Mouse (Mus musculus): Measurements from ENCODE around the gene Armc10. TPM values are rescaled to one million over a fixed set of nuclear protein-coding genes. Genes with fewer than 3 reads are reported as not detected.

Armc10 gene
- polyA plus RNA-seq, 1 experiment from 2014 or later = 66.8 TPM

DNA sequence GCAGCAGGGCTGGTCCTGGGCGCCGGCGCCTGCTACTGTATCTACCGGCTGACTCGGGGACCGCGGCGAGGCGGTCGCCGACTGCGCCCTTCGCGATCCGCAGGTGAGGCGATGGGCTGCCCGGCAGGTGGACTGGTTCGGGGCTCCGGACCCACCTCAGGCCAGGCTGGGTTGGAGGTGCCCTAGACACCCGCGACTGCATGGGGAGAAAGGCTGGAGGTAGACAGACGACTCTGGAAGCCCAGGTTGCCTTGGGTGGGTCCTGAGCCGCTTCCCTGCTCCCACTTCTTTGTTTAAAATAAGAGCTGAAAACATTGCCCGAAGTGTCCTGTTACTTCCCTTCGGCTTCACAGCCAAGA, 499 bp downstream of the Armc10 start:
- peaks cover 8% of the 10 kb centered on the region; the same call in 1 of the 2 replicates for H3K27me3 ChIP-seq (ENCODE audit: insufficient read depth, poor library complexity, severe bottlenecking)
- peak overlapping the region; percentile 90 for H3K4me3 ChIP-seq
- 0% methylated on average over 25 of the region's 25 CpGs for WGBS
- peaks cover 34% of the 10 kb centered on the region for H3K36me3 ChIP-seq
- H3K9me3 ChIP-seq = no peaks in the 10 kb centered on the region
- no peak for DNase-seq (ENCODE audit: low spot score)
- H3K27ac ChIP-seq = peak overlapping the region; percentile 94
- peaks cover 19% of the 10 kb centered on the region for H3K4me1 ChIP-seq (replicated peaks)

- Histone ChIP-seq H3K9me3 (no peaks in the 10 kb centered on the region), H3K4me1 (replicated peaks) (peaks cover 12% of the 10 kb centered on the region), H3K27ac (no peak overlapping the region), H3K4me3 (no peak overlapping the region), H3K27me3 (ENCODE audit: insufficient read depth, poor library complexity, severe bottlenecking) (no peaks in the 10 kb centered on the region), H3K36me3 (peaks cover 74% of the 10 kb centered on the region)
- WGBS = 82% methylated on average over 2 of the region's 2 CpGs
- DNase-seq (ENCODE audit: low spot score) = no peak
Measured at GRCm38 (mm10) chr5:21650736-21651135, 5.1 kb downstream of the Armc10 start.

- H3K4me3 ChIP-seq = no peak overlapping the region
- H3K27ac ChIP-seq = no peak overlapping the region
- no peaks in the 10 kb centered on the region for H3K27me3 ChIP-seq (ENCODE audit: insufficient read depth, poor library complexity, severe bottlenecking)
- WGBS = 90% methylated on average over 7 of the region's 7 CpGs
- no peaks in the 10 kb centered on the region for H3K9me3 ChIP-seq
- peaks cover 82% of the 10 kb centered on the region for H3K36me3 ChIP-seq
- no peak for DNase-seq (ENCODE audit: low spot score)
- H3K4me1 ChIP-seq (replicated peaks) = peaks cover 5% of the 10 kb centered on the region
Measured at GRCm38 (mm10) chr5:21651885-21652612, 6.4 kb downstream of the Armc10 start.

GRCm38 (mm10) chr5:21656912-21657311, 11.3 kb downstream of the Armc10 start:
- Histone ChIP-seq H3K27me3 (ENCODE audit: insufficient read depth, poor library complexity, severe bottlenecking) (no peaks in the 10 kb centered on the region), H3K9me3 (no peaks in the 10 kb centered on the region), H3K27ac (no peak overlapping the region), H3K4me1 (replicated peaks) (peaks cover 4% of the 10 kb centered on the region; the same call in 1 of the 2 replicates), H3K36me3 (peaks cover 84% of the 10 kb centered on the region), H3K4me3 (no peak overlapping the region)
- 96% methylated on average over 9 of the region's 9 CpGs for WGBS
- no peak for DNase-seq (ENCODE audit: low spot score)

- DNase-seq (ENCODE audit: low spot score) = no peak
- Histone ChIP-seq H3K9me3 (no peaks in the 10 kb centered on the region), H3K27me3 (ENCODE audit: insufficient read depth, poor library complexity, severe bottlenecking) (no peaks in the 10 kb centered on the region), H3K4me3 (no peak overlapping the region), H3K27ac (no peak overlapping the region), H3K4me1 (replicated peaks) (peaks cover 4% of the 10 kb centered on the region; the same call in 1 of the 2 replicates), H3K36me3 (peaks cover 84% of the 10 kb centered on the region)
- 92% methylated on average over 6 of the region's 6 CpGs for WGBS
Measured at GRCm38 (mm10) chr5:21658038-21658437, 12.4 kb downstream of the Armc10 start.

DNA sequence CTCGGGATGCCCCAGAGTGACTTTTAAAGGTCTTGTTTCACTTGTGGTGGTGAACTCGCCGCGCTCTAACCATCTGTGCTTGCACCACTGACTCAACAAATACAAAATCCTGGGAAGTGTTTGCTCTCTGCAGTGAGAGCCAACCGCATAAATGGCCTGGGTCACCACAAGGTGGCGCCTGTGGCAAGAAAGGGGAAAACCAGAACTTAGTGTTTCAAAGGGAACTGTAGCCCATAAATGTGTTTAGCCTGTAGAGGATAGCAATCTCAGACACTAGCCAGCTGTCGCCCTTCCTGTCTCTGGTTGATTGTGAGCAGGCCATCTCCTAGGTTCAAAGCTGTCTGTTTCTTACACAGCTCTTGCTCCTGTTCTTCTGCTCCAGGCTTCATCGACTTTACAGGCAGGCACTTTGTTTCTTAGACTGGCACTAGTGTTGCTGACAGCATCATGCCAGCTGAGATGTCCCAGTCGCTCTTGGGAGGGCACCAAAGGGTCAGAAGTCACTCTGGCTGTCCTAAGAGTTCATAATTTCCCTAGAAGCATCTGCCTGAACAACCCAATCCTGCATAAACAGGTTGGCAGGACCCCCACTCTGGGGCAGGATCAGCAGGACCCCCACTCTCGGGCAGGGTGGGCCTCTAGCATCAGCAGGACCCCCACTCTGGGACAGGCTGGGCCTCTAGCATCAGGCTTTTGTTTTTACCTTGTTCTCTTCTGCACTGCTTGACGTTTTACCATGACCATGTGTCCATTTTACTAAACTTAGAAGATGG, 13.2 kb downstream of the Armc10 start:
- 60% methylated on average over 11 of the region's 11 CpGs for WGBS
- no peaks in the 10 kb centered on the region for H3K27me3 ChIP-seq (ENCODE audit: insufficient read depth, poor library complexity, severe bottlenecking)
- H3K4me3 ChIP-seq = no peak overlapping the region
- H3K9me3 ChIP-seq = no peaks in the 10 kb centered on the region
- peak; percentile 71 for DNase-seq (ENCODE audit: low spot score)
- H3K27ac ChIP-seq = peak overlapping the region; percentile 37; the same call in 1 of the 2 replicates
- peaks cover 4% of the 10 kb centered on the region; the same call in 1 of the 2 replicates for H3K4me1 ChIP-seq (replicated peaks)
- H3K36me3 ChIP-seq = peaks cover 84% of the 10 kb centered on the region

DNA sequence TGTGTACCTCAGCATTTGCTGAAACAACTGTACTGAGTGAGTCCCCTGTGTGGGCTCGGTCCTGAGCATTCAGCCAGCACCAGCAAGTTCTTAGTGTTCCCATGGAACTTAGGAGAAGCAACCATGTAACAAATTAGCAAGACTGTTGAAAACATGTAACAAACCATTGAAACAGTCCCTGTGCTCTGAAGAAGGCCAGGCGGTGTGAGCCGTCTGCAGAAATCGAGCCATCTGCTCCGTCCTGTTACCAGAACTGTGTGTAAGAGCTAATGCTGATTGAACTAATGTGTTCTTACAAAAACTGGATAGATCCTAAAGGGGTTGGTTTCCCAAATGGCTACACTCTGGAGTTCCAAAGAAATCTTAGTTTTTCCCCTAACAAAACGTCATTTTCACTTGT, 15.2 kb downstream of the Armc10 start:
- Histone ChIP-seq H3K9me3 (no peaks in the 10 kb centered on the region), H3K36me3 (peaks cover 86% of the 10 kb centered on the region), H3K4me1 (replicated peaks) (peaks cover 4% of the 10 kb centered on the region; the same call in 1 of the 2 replicates), H3K27me3 (ENCODE audit: insufficient read depth, poor library complexity, severe bottlenecking) (no peaks in the 10 kb centered on the region), H3K4me3 (no peak overlapping the region), H3K27ac (no peak overlapping the region)
- DNase-seq (ENCODE audit: low spot score) = no peak
- 89% methylated on average over 6 of the region's 6 CpGs for WGBS

- 96% methylated on average over 11 of the region's 11 CpGs for WGBS
- Histone ChIP-seq H3K9me3 (no peaks in the 10 kb centered on the region), H3K36me3 (peaks cover 68% of the 10 kb centered on the region), H3K27ac (no peak overlapping the region), H3K27me3 (ENCODE audit: insufficient read depth, poor library complexity, severe bottlenecking) (no peaks in the 10 kb centered on the region), H3K4me3 (no peak overlapping the region), H3K4me1 (replicated peaks) (peaks cover 8% of the 10 kb centered on the region; the same call in 1 of the 2 replicates)
- no peak for DNase-seq (ENCODE audit: low spot score)
Measured at GRCm38 (mm10) chr5:21663081-21663480, 17.5 kb downstream of the Armc10 start.

DNA sequence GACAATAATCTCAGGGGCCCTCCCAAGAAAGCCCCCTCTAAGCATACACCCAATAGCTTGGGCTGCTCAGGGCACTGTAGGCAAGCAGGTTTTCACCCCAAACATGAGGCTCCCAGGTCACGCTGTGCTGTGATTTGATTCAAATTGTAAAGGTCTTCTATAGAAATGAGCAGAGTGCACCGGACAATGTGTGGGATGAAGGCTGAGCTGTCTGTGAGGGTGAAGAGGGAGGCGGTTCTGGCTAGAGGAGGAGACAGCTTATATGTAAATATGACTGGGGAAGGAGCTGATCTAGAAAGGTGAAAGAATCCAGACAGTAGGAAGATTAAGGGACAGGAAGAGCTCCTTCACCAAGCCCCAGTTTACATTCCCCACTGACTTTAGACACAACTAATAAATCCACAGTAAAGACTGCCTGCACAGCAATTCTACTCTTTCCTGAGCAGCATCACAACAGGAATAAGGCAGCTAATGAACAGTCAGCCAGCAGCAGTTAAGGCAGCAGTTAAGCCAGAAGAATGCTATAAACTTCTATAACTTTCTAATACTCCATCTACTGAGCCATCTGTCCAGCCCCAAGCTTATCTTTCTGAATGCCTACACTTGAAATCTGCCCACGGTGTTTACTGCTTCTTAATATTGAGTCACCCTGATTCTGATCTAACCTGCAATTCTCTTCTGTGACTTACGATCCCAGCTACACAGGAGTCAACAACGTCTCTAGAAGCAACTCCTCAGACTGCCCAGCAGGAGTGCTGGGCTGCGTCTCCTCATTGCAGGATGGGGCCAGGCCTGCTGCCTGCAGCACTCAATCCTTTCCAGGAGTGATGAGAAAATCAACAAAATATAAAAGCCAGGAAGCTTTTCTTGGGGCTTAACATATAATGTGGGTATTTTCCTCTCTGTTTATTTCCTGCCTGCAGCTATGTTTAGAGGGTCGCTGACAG, 21.9 kb downstream of the Armc10 start:
- no peak overlapping the region for H3K27ac ChIP-seq
- no peak overlapping the region for H3K4me3 ChIP-seq
- WGBS = 63% methylated on average over 8 of the region's 8 CpGs
- DNase-seq (ENCODE audit: low spot score) = no peak
- peaks cover 45% of the 10 kb centered on the region for H3K36me3 ChIP-seq
- H3K27me3 ChIP-seq (ENCODE audit: insufficient read depth, poor library complexity, severe bottlenecking) = no peaks in the 10 kb centered on the region
- 0 out of 2 replicates have a peak, but pooled peaks cover 4% of the 10 kb centered on the region for H3K4me1 ChIP-seq (replicated peaks)
- no peaks in the 10 kb centered on the region for H3K9me3 ChIP-seq

- no peak overlapping the region for H3K4me3 ChIP-seq
- H3K4me1 ChIP-seq (replicated peaks) = 0 out of 2 replicates have a peak, but pooled peaks cover 4% of the 10 kb centered on the region
- H3K36me3 ChIP-seq = peaks cover 28% of the 10 kb centered on the region
- no peaks in the 10 kb centered on the region for H3K9me3 ChIP-seq
- no peak overlapping the region for H3K27ac ChIP-seq
- WGBS = 90% methylated on average over 2 of the region's 2 CpGs
- H3K27me3 ChIP-seq (ENCODE audit: insufficient read depth, poor library complexity, severe bottlenecking) = no peaks in the 10 kb centered on the region
- DNase-seq (ENCODE audit: low spot score) = no peak
Measured at GRCm38 (mm10) chr5:21669307-21669706, 23.7 kb downstream of the Armc10 start.

GRCm38 (mm10) chr5:21672812-21673635, 27.4 kb downstream of the Armc10 start:
- WGBS = 67% methylated on average over 23 of the region's 23 CpGs
- Histone ChIP-seq H3K27ac (peak overlapping the region; percentile 50; the same call in 1 of the 2 replicates), H3K36me3 (peaks cover 50% of the 10 kb centered on the region)

More at GRCm38 (mm10) chr5:21672812-21673635, 27.4 kb downstream of the Armc10 start:
- H3K9me3 ChIP-seq = 0 out of 2 replicates have a peak, but pooled peaks cover 2% of the 10 kb centered on the region
- DNase-seq (ENCODE audit: low spot score) = no peak
- no peaks in the 10 kb centered on the region for H3K27me3 ChIP-seq (ENCODE audit: insufficient read depth, poor library complexity, severe bottlenecking)
- H3K4me1 ChIP-seq (replicated peaks) = no peaks in the 10 kb centered on the region
- H3K4me3 ChIP-seq = no peak overlapping the region; the same call in 1 of the 2 replicates

All from hindbrain, embryonic 10.5 days (tissue).